In the genomic region with DNA sequence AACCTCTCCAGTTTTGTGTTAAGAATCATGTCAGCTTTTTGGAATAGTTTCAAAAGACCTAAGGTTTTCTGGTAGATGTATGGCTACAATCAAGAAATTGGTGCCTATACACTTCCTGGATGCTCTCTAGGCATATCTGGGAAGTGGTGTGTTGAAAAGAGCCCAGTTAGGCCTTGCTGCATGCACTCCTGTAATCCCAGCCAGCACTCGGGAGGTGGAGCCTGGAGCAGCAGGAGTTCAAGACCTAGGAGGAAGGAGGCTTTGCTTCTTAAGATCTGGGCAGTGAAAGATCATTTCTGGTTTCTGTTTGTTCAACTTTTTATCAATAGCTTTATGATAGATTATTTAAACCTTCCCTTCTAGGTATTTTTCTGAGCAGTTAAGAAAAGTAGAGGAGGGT, we compare ENCODE assay signal across 8 mouse cellular contexts. TPM values are rescaled to one million over a fixed set of nuclear protein-coding genes. Genes with fewer than 3 reads are reported as not detected.
DNase-seq lines count a peak whose midpoint lies in the region; ATAC-seq and TF ChIP-seq lines count a peak whose summit lies in the region.

No protein-coding gene starts in this region.

- peaks cover 5 to 32% of the 10 kb centered on the region in 2 experiments for H3K36me3 ChIP-seq in CH12.LX (replicated peaks in 1 of 2; ENCODE audit: control insufficient read depth in 1 of 2, insufficient read depth in 1 of 2, low read length in 1 of 2)
- H3K36me3 ChIP-seq in forebrain, embryonic 13.5 days (ENCODE audit: poor library complexity, severe bottlenecking), result peaks cover 6% of the 10 kb centered on the region
- peaks cover 36% of the 10 kb centered on the region for H3K36me3 ChIP-seq in liver, embryonic 12.5 days

- peak overlapping the region; percentile 39 to 95 (median 83) for H3K4me3 ChIP-seq in CH12.LX (replicated peaks in 1 of 3; ENCODE audit: low read depth in 2 of 3, low read length in 2 of 3, poor library complexity in 1 of 3)
- peak overlapping the region; percentile 96 for H3K4me3 ChIP-seq in forebrain, embryonic 13.5 days
- H3K4me3 ChIP-seq in liver, embryonic 12.5 days, result peak overlapping the region; percentile 90

- no peak overlapping the region for H3K27ac ChIP-seq in CH12.LX (ENCODE audit: insufficient read depth, low read depth)
- no peak overlapping the region for H3K27ac ChIP-seq in forebrain, embryonic 13.5 days
- H3K27ac ChIP-seq in liver, embryonic 12.5 days, result no peak overlapping the region; the same call in 1 of the 2 replicates

- H3K9ac ChIP-seq in CH12.LX (ENCODE audit: insufficient read depth, low read depth), result peak overlapping the region; percentile 88
- peak overlapping the region; percentile 95 for H3K9ac ChIP-seq in forebrain, embryonic 13.5 days
- H3K9ac ChIP-seq in liver, embryonic 12.5 days, result peak overlapping the region; percentile 91

- in situ Hi-C loops in CH12.LX (cut with MboI; ENCODE audit: low pct_ligation_motif_present, low pct_unique_long_range_greater_than_20kb, low sequenced_read_pairs), result no loop called here

- dilution Hi-C loops in CH12.LX (cut with MboI; ENCODE audit: extremely low pct_ligation_motif_present, extremely low pct_unique_long_range_greater_than_20kb, low sequenced_read_pairs), result no loop called here

- no peak for ATAC-seq in forebrain, embryonic 13.5 days
- no peak for ATAC-seq in liver, embryonic 12.5 days
- ATAC-seq in inflammation-experienced regulatory T-cells, adult 6 months, result no peak

- TF ChIP-seq EP300 in CH12.LX (IDR thresholded peaks at IDR 0.05; ENCODE audit: low read length), result 0 out of 2 replicates have a peak, but pooled peaks have one; percentile 22

- no peaks in the 10 kb centered on the region for H3K27me3 ChIP-seq in CH12.LX (replicated peaks)
- H3K27me3 ChIP-seq in forebrain, embryonic 13.5 days, result no peaks in the 10 kb centered on the region
- no peaks in the 10 kb centered on the region for H3K27me3 ChIP-seq in liver, embryonic 12.5 days (replicated peaks)

- H3K79me2 ChIP-seq in CH12.LX (replicated peaks; ENCODE audit: control insufficient read depth, extremely low read depth, insufficient read depth, poor library complexity, severe bottlenecking), result peaks cover 63% of the 10 kb centered on the region

- H3K4me1 ChIP-seq in CH12.LX (ENCODE audit: control insufficient read depth in 1 of 2, insufficient read depth in 2 of 2), result peaks cover 3 to 50% of the 10 kb centered on the region in 2 experiments; a peak in 3 of 4 replicates
- peaks cover 43% of the 10 kb centered on the region for H3K4me1 ChIP-seq in forebrain, embryonic 13.5 days
- peaks cover 53% of the 10 kb centered on the region for H3K4me1 ChIP-seq in liver, embryonic 12.5 days

- no peak for TF ChIP-seq POLR2A in CH12.LX (IDR thresholded peaks at IDR 0.05; ENCODE audit: low read depth, low read length)

- H3K9me3 ChIP-seq in CH12.LX (replicated peaks; ENCODE audit: low read length), result no peaks in the 10 kb centered on the region
- no peaks in the 10 kb centered on the region for H3K9me3 ChIP-seq in forebrain, embryonic 13.5 days (replicated peaks)
- H3K9me3 ChIP-seq in liver, embryonic 12.5 days (replicated peaks), result no peaks in the 10 kb centered on the region

- H3K4me2 ChIP-seq in CH12.LX (ENCODE audit: insufficient read depth, low read depth, poor library complexity, severe bottlenecking), result peak overlapping the region; percentile 98
- peak overlapping the region; percentile 98 for H3K4me2 ChIP-seq in forebrain, embryonic 13.5 days
- H3K4me2 ChIP-seq in liver, embryonic 12.5 days, result peak overlapping the region; percentile 91

- TF ChIP-seq CTCF in CH12.LX (conservative IDR thresholded peaks at IDR 0.05 in 1 of 2, IDR thresholded peaks at IDR 0.05 in 1 of 2; ENCODE audit: low read depth in 2 of 2, low read length in 2 of 2), result no peak

- WGBS in forebrain, embryonic 13.5 days, result 9% methylated on average over 1 of the region's 1 CpGs
- WGBS in liver, embryonic 12.5 days (ENCODE audit: insufficient replicate concordance), result 33% methylated on average over 1 of the region's 1 CpGs

- TF ChIP-seq RAD21 in CH12.LX (IDR thresholded peaks at IDR 0.05; ENCODE audit: low read depth, low read length), result no peak

- DNase-seq in embryo, embryonic 10 days (ENCODE audit: low spot score), result peak; percentile 29
- no peak for DNase-seq in embryo, embryonic 10.5 days (ENCODE audit: low spot score)
- DNase-seq in CH12.LX (ENCODE audit: extremely low read depth), result no peak
- DNase-seq in ovary, postnatal 36 days (ENCODE audit: low spot score), result no peak
- DNase-seq in thymus, postnatal 4 days, result no peak

TF ChIP-seq in CH12.LX, 34 proteins besides CTCF, POLR2A, EP300 and RAD21:
- TF ChIP-seq JUN (IDR thresholded peaks at IDR 0.05; ENCODE audit: insufficient read depth, low read depth, low read length), result no peak
- peak; percentile 11; the same call in 1 of the 2 replicates for TF ChIP-seq MYC (IDR thresholded peaks at IDR 0.05; ENCODE audit: low read depth, low read length)

RNA-seq across cellular contexts. Expression of a gene that starts 1.8 kb away (rescaled TPM):
- total RNA-seq in CH12.LX (2012; rRNA removed) (144 and 163 TPM in 2 replicates), CH12.LX (2014; rRNA removed) (115 and 138 TPM in 2 replicates)
- polyA plus RNA-seq in CH12.LX (2012; ENCODE audit: insufficient read length, low read depth), result 223 and 251 TPM in 2 replicates
- 156 and 175 TPM in 2 replicates for polyA plus RNA-seq in forebrain, embryonic 13.5 days (2015; fragmentation: Nextera tagmentation; extraction: Ambion mirVana)
- 51.6 and 52.4 TPM in 2 replicates for polyA plus RNA-seq in liver, embryonic 12.5 days (2016; fragmentation: Nextera tagmentation; extraction: Ambion mirVana)
- 10 to 100 TPM; 52.0 to 73.0 (median 54.7) TPM for polyA plus RNA-seq in inflammation-experienced regulatory T-cells, adult 6 months (2017; shearing (Covaris generic))

RNA-seq across cellular contexts. Expression of a gene that starts 13.3 kb away (rescaled TPM):
- total RNA-seq in CH12.LX (2012; rRNA removed), result 153 and 173 TPM in 2 replicates
- 244 and 246 TPM in 2 replicates for total RNA-seq in CH12.LX (2014; rRNA removed)
- 208 and 217 TPM in 2 replicates for polyA plus RNA-seq in CH12.LX (2012; ENCODE audit: insufficient read length, low read depth)
- polyA plus RNA-seq in forebrain, embryonic 13.5 days (2015; fragmentation: Nextera tagmentation; extraction: Ambion mirVana), result 36.2 and 43.0 TPM in 2 replicates
- 14.3 and 14.4 TPM in 2 replicates for polyA plus RNA-seq in liver, embryonic 12.5 days (2016; fragmentation: Nextera tagmentation; extraction: Ambion mirVana)
- polyA plus RNA-seq in inflammation-experienced regulatory T-cells, adult 6 months (2017; shearing (Covaris generic)), result 10 to 100 TPM; 21.7 to 24.6 (median 23.0) TPM

RNA-seq across cellular contexts. Expression of a gene that starts 39.1 kb away (rescaled TPM):
- 113 and 169 TPM in 2 replicates for total RNA-seq in CH12.LX (2012; rRNA removed)
- total RNA-seq in CH12.LX (2014; rRNA removed), result 61.1 and 77.7 TPM in 2 replicates
- 145 and 182 TPM in 2 replicates for polyA plus RNA-seq in CH12.LX (2012; ENCODE audit: insufficient read length, low read depth)
- 49.0 and 56.2 TPM in 2 replicates for polyA plus RNA-seq in forebrain, embryonic 13.5 days (2015; fragmentation: Nextera tagmentation; extraction: Ambion mirVana)
- 26.7 and 32.4 TPM in 2 replicates for polyA plus RNA-seq in liver, embryonic 12.5 days (2016; fragmentation: Nextera tagmentation; extraction: Ambion mirVana)
- polyA plus RNA-seq in inflammation-experienced regulatory T-cells, adult 6 months (2017; shearing (Covaris generic)), result 10 to 100 TPM; 17.8 to 21.4 (median 20.7) TPM

RNA-seq across cellular contexts. Expression of a gene that starts 59.0 kb away (rescaled TPM):
- total RNA-seq in CH12.LX (2012; rRNA removed) (1.3 and 4.1 TPM in 2 replicates), CH12.LX (2014; rRNA removed) (0.28 and 0.35 TPM in 2 replicates)
- 0.87 and 0.99 TPM in 2 replicates for polyA plus RNA-seq in CH12.LX (2012; ENCODE audit: insufficient read length, low read depth)
- polyA plus RNA-seq in forebrain, embryonic 13.5 days (2015; fragmentation: Nextera tagmentation; extraction: Ambion mirVana), result 12.3 and 13.8 TPM in 2 replicates
- 25.6 and 26.7 TPM in 2 replicates for polyA plus RNA-seq in liver, embryonic 12.5 days (2016; fragmentation: Nextera tagmentation; extraction: Ambion mirVana)
- polyA plus RNA-seq in inflammation-experienced regulatory T-cells, adult 6 months (2017; shearing (Covaris generic)), result not detected
